Mouse (Mus musculus): ENCODE measurements at regions not wholly inside any gene's neighbourhood (a gene's known extent, or its start where the extent isn't known, plus 50 kb on each side); places are given as distances from the start of the nearest gene placed in this dataset.

- DNase-seq (ENCODE audit: inconsistent age in 2 of 2, low spot score in 1 of 2), result peak; percentile 28 to 65
These were observed 79.1 kb downstream of the Cyp26b1 start for GRCm38 (mm10) chr6:84514623-84515022.

GRCm38 (mm10) chr6:84508598-84508997, 85.1 kb downstream of the Cyp26b1 start:
- no peak for DNase-seq (ENCODE audit: inconsistent age in 2 of 2, low spot score in 1 of 2)

- DNase-seq (ENCODE audit: inconsistent age in 2 of 2, low spot score in 1 of 2), result peak in 1 of 2 experiments; percentile 36
These were observed 87.0 kb downstream of the Cyp26b1 start for GRCm38 (mm10) chr6:84506675-84507074.

- no peak for DNase-seq (ENCODE audit: inconsistent age in 2 of 2, low spot score in 1 of 2)
These were observed 93.3 kb downstream of the Cyp26b1 start for GRCm38 (mm10) chr6:84500255-84500886.

- peak; percentile 16 to 44 for DNase-seq (ENCODE audit: inconsistent age in 2 of 2, low spot score in 1 of 2)
These were observed 95.6 kb downstream of the Cyp26b1 start for GRCm38 (mm10) chr6:84498076-84498475.

GRCm38 (mm10) chr6:84493676-84494075, 100.0 kb downstream of the Cyp26b1 start:
- DNase-seq (ENCODE audit: inconsistent age in 2 of 2, low spot score in 1 of 2), result no peak

- DNase-seq (ENCODE audit: inconsistent age in 2 of 2, low spot score in 1 of 2), result no peak
These were observed 100.5 kb downstream of the Cyp26b1 start for GRCm38 (mm10) chr6:84493169-84493568.

GRCm38 (mm10) chr6:84492594-84492993, 101.1 kb downstream of the Cyp26b1 start:
- DNase-seq (ENCODE audit: inconsistent age in 2 of 2, low spot score in 1 of 2), result no peak

GRCm38 (mm10) chr6:84491106-84491505, 102.6 kb downstream of the Cyp26b1 start:
- DNase-seq (ENCODE audit: inconsistent age in 2 of 2, low spot score in 1 of 2), result no peak

GRCm38 (mm10) chr6:84481205-84481604, 112.5 kb downstream of the Cyp26b1 start:
- DNase-seq (ENCODE audit: inconsistent age in 2 of 2, low spot score in 1 of 2), result no peak

- no peak for DNase-seq (ENCODE audit: inconsistent age in 2 of 2, low spot score in 1 of 2)
These were observed 116.6 kb downstream of the Cyp26b1 start for GRCm38 (mm10) chr6:84477072-84477471.

- no peak for DNase-seq (ENCODE audit: inconsistent age in 2 of 2, low spot score in 1 of 2)
These were observed 117.2 kb downstream of the Cyp26b1 start for GRCm38 (mm10) chr6:84476466-84476865.

- no peak for DNase-seq (ENCODE audit: inconsistent age in 2 of 2, low spot score in 1 of 2)
These were observed 118.9 kb downstream of the Cyp26b1 start for GRCm38 (mm10) chr6:84474835-84475234.

GRCm38 (mm10) chr6:84473171-84473570, 120.5 kb downstream of the Cyp26b1 start:
- no peak for DNase-seq (ENCODE audit: inconsistent age in 2 of 2, low spot score in 1 of 2)

GRCm38 (mm10) chr6:84472287-84472686, 121.4 kb downstream of the Cyp26b1 start:
- DNase-seq (ENCODE audit: inconsistent age in 2 of 2, low spot score in 1 of 2), result no peak

GRCm38 (mm10) chr6:84467319-84467718, 126.4 kb downstream of the Cyp26b1 start:
- no peak for DNase-seq (ENCODE audit: inconsistent age in 2 of 2, low spot score in 1 of 2)

GRCm38 (mm10) chr6:84466223-84466622, 127.5 kb downstream of the Cyp26b1 start:
- DNase-seq (ENCODE audit: inconsistent age in 2 of 2, low spot score in 1 of 2), result no peak

GRCm38 (mm10) chr6:84465596-84465995, 128.1 kb downstream of the Cyp26b1 start:
- no peak for DNase-seq (ENCODE audit: inconsistent age in 2 of 2, low spot score in 1 of 2)

GRCm38 (mm10) chr6:84463592-84464367, 129.9 kb downstream of the Cyp26b1 start:
- no peak for DNase-seq (ENCODE audit: inconsistent age in 2 of 2, low spot score in 1 of 2)

- DNase-seq (ENCODE audit: inconsistent age in 2 of 2, low spot score in 1 of 2), result no peak
These were observed 136.9 kb downstream of the Cyp26b1 start for GRCm38 (mm10) chr6:84456803-84457202.

- no peak for DNase-seq (ENCODE audit: inconsistent age in 2 of 2, low spot score in 1 of 2)
These were observed 148.6 kb downstream of the Cyp26b1 start for GRCm38 (mm10) chr6:84445093-84445492.

GRCm38 (mm10) chr6:84442667-84443066, 151.0 kb downstream of the Cyp26b1 start:
- no peak for DNase-seq (ENCODE audit: inconsistent age in 2 of 2, low spot score in 1 of 2)
